Mouse (Mus musculus): Measurements from ENCODE around the gene Rnf215. TPM values are rescaled to one million over a fixed set of nuclear protein-coding genes. Genes with fewer than 3 reads are reported as not detected.
"Not testable (repeated sequence)": the region's sequence is repeated elsewhere in the genome, so short reads cannot be mapped to it uniquely, and the experiment has no call there.

The Rnf215 gene
- polyA plus RNA-seq, 1 experiment from 2014 or later, result 43.0 TPM

DNA sequence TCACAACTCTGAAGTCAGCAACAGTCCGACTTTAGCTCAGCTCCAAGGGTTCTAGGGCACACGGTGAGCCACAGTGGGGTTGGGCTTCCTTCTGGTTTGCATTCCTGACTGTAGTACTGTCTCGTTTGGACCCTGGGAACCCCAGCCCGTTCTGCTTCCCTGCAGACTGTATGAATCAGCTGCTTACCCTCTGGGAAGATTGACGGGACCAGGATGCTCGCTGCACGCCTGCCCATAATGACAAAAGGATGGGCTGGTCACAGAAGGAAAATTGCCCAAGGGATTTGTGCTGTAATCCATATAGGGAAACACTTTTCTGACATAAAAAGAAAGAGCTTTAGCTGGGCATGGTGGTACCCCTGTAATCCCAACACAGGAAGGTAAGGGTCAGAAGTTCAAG lies 36.2 kb upstream of the Rnf215 start:
- Histone ChIP-seq H3K27ac (no peak overlapping the region), H3K4me2 (replicated peaks) (no peak overlapping the region), H3K4me1 (peaks cover 14% of the 10 kb centered on the region), H3K27me3 (no peaks in the 10 kb centered on the region), H3K36me3 (no peaks in the 10 kb centered on the region), H3K4me3 (no peak overlapping the region), H3K9me3 (no peaks in the 10 kb centered on the region), H3K9ac (no peak overlapping the region)
- WGBS, result 69% methylated on average over 7 of the region's 7 CpGs
- ATAC-seq (ENCODE audit: insufficient number of reproducible peaks, insufficient read depth, low FRiP score, low TSS enrichment), result no peak

DNA sequence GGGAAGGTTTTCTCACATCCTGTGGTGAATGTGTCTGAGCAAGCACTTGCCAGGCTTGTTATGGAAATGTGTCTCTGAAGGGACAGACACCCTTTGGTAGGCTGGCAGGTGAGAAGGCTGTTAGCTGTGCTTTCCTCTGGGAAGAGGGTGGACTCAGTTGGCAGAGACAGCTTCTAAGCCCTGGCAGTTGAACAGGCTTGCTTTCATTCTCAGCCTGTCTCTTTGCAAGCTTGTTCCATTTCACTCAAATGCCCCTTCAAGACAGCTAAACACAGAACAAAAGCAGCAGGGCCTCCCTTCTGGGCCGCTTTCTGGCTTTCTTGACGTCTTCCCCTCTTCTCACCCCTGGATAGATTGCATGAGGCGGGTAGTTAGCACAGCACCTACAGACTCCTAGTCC lies 35.6 kb upstream of the Rnf215 start:
- Histone ChIP-seq H3K4me2 (replicated peaks) (no peak overlapping the region), H3K27me3 (no peaks in the 10 kb centered on the region), H3K9ac (no peak overlapping the region), H3K9me3 (no peaks in the 10 kb centered on the region), H3K27ac (no peak overlapping the region), H3K36me3 (no peaks in the 10 kb centered on the region), H3K4me3 (no peak overlapping the region), H3K4me1 (peaks cover 14% of the 10 kb centered on the region)
- ATAC-seq (ENCODE audit: insufficient number of reproducible peaks, insufficient read depth, low FRiP score, low TSS enrichment), result no peak
- 63% methylated on average over 3 of the region's 3 CpGs for WGBS

DNA sequence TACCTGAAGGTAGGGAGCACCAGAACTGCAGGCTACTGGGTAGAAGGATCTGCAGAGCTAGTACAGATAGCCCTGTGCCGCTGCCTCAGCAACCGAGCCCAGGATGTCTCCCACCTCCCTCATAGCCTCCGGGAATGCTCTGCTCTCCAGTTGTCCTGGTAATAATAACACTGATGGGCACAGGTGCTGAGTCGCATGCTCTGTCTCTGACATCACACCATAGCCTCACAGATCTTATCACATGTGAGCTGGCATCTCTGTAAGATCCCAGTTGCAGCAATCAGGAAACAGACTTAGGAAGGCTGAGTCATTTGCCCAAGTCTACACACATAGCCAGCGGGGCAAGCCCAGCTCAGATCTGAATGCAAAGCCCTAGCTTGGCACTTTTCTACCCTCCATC lies 33.2 kb upstream of the Rnf215 start:
- Histone ChIP-seq H3K36me3 (no peaks in the 10 kb centered on the region), H3K4me3 (no peak overlapping the region), H3K9me3 (no peaks in the 10 kb centered on the region), H3K27ac (no peak overlapping the region), H3K9ac (no peak overlapping the region), H3K4me2 (replicated peaks) (no peak overlapping the region), H3K27me3 (no peaks in the 10 kb centered on the region), H3K4me1 (peaks cover 5% of the 10 kb centered on the region; the same call in 1 of the 2 replicates)
- ATAC-seq (ENCODE audit: insufficient number of reproducible peaks, insufficient read depth, low FRiP score, low TSS enrichment), result no peak
- 77% methylated on average over 5 of the region's 5 CpGs for WGBS

DNA sequence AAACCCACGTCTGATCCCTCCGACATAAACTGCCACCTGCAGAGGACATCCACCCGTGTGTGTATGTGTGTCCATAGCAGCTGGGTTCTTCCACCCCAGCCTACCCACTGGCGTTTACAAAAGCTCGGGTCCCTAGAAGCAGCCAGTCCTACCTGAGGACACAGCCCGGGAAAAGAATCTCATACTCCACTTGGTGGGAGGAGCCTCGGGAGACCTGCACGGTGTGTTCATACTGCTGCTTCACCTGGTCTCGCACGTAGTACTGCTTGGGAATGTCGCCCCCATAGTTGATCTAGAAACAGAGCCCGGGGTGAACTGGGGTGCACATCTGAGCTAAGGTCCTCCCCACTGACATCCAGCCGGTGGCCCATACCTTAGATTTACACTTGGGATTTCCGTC lies 31.5 kb upstream of the Rnf215 start:
- Histone ChIP-seq H3K4me1 (no peaks in the 10 kb centered on the region), H3K36me3 (no peaks in the 10 kb centered on the region), H3K27ac (no peak overlapping the region), H3K9ac (no peak overlapping the region), H3K27me3 (no peaks in the 10 kb centered on the region), H3K9me3 (no peaks in the 10 kb centered on the region), H3K4me2 (replicated peaks) (no peak overlapping the region), H3K4me3 (no peak overlapping the region)
- 82% methylated on average over 14 of the region's 14 CpGs for WGBS
- ATAC-seq (ENCODE audit: insufficient number of reproducible peaks, insufficient read depth, low FRiP score, low TSS enrichment), result no peak

DNA sequence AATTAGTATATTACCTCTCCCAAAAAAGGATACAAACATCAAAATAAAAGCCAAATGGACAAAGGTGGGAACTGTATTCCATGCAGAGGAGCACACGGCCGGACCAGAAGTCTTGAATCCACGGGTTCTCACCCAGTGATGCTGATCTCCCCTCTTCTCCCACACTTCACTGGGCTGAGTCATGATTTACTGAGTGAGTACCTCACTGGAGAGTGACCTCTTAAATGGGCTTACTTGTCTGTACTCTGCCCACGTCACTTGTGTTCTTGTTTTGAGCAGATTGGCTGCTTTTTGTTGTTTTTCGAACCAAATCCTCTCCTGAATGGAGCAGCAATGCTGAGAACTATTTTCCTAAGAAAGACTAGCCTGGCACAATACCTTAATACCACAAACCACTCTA lies 30.0 kb upstream of the Rnf215 start:
- H3K27me3 ChIP-seq, result no peaks in the 10 kb centered on the region
- no peaks in the 10 kb centered on the region for H3K36me3 ChIP-seq
- H3K27ac ChIP-seq, result no peak overlapping the region
- ATAC-seq (ENCODE audit: insufficient number of reproducible peaks, insufficient read depth, low FRiP score, low TSS enrichment), result no peak
- no peak overlapping the region for H3K4me2 ChIP-seq (replicated peaks)
- no peaks in the 10 kb centered on the region for H3K4me1 ChIP-seq
- H3K9me3 ChIP-seq, result no peaks in the 10 kb centered on the region
- no peak overlapping the region for H3K9ac ChIP-seq
- 83% methylated on average over 5 of the region's 5 CpGs for WGBS
- no peak overlapping the region for H3K4me3 ChIP-seq

- Histone ChIP-seq H3K27ac (no peak overlapping the region), H3K4me2 (replicated peaks) (no peak overlapping the region), H3K4me3 (no peak overlapping the region), H3K4me1 (no peaks in the 10 kb centered on the region), H3K9me3 (no peaks in the 10 kb centered on the region), H3K36me3 (no peaks in the 10 kb centered on the region), H3K9ac (no peak overlapping the region), H3K27me3 (no peaks in the 10 kb centered on the region)
- ATAC-seq (ENCODE audit: insufficient number of reproducible peaks, insufficient read depth, low FRiP score, low TSS enrichment), result no peak
- whole genome bisulfite sequencing, result 68% methylated on average over 6 of the region's 6 CpGs
Observed at GRCm38 (mm10) chr11:4105444-4105843, 29.6 kb upstream of the Rnf215 start.

GRCm38 (mm10) chr11:4107901-4108300 lies 27.1 kb upstream of the Rnf215 start:
- not testable (repeated sequence) for H3K36me3 ChIP-seq; ATAC-seq (ENCODE audit: insufficient number of reproducible peaks, insufficient read depth, low FRiP score, low TSS enrichment); H3K4me2 ChIP-seq (replicated peaks); H3K4me1 ChIP-seq; H3K27ac ChIP-seq; H3K4me3 ChIP-seq; H3K27me3 ChIP-seq; H3K9ac ChIP-seq; H3K9me3 ChIP-seq
- 92% methylated on average over 6 of the region's 6 CpGs for WGBS

DNA sequence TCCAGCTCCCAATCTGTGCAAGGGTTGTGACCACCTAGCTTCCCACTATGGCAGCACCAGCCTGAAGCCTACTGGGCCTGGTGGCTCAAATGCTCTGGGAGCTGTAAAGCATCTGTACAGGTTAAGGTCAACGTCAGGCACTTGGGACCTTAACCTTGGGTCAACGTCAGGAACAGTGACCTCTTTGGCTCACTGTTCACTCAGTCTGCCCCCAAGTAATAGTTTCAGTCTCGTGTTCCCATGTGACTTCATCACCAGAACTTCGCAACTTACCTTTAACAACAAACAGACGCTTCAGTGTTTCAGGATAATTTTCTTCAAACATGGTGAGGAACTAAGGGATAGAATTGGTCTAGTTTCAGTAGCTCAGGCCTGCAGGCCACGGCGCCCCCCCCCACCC lies 26.3 kb upstream of the Rnf215 start:
- WGBS, result 56% methylated on average over 7 of the region's 7 CpGs
- ATAC-seq (ENCODE audit: insufficient number of reproducible peaks, insufficient read depth, low FRiP score, low TSS enrichment), result no peak

DNA sequence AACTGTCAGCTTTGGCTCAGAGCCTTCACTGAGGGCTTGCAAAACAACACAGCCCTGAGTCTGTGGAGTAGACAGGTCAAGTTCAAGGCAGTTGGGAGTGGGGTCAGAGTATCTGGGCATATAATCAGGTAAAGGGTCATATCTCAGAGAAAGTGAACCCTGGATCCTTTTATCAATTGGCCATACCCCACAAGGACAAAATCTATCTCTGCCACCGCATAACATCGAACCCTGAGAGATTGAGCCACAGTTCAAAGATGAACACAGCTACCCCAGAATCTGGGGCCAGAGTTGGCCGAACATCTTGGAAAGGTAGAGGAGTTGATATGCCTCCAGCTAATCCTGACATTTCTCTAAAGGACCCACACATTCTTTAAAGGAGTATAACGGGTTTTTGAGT lies 23.0 kb upstream of the Rnf215 start:
- Histone ChIP-seq H3K27ac (no peak overlapping the region), H3K36me3 (no peaks in the 10 kb centered on the region), H3K4me1 (0 out of 2 replicates have a peak, but pooled peaks cover 3% of the 10 kb centered on the region), H3K27me3 (no peaks in the 10 kb centered on the region), H3K4me3 (no peak overlapping the region), H3K9me3 (no peaks in the 10 kb centered on the region), H3K4me2 (replicated peaks) (no peak overlapping the region), H3K9ac (no peak overlapping the region)
- no peak for ATAC-seq (ENCODE audit: insufficient number of reproducible peaks, insufficient read depth, low FRiP score, low TSS enrichment)
- 87% methylated on average over 4 of the region's 4 CpGs for WGBS

More for the DNA sequence above, 26.3 kb upstream of the Rnf215 start:
- H3K4me2 ChIP-seq (replicated peaks), result no peak overlapping the region
- H3K9ac ChIP-seq, result no peak overlapping the region
- H3K4me3 ChIP-seq, result no peak overlapping the region
- H3K27me3 ChIP-seq, result no peaks in the 10 kb centered on the region
- no peaks in the 10 kb centered on the region for H3K9me3 ChIP-seq
- H3K27ac ChIP-seq, result no peak overlapping the region
- no peaks in the 10 kb centered on the region for H3K4me1 ChIP-seq
- no peaks in the 10 kb centered on the region for H3K36me3 ChIP-seq

DNA sequence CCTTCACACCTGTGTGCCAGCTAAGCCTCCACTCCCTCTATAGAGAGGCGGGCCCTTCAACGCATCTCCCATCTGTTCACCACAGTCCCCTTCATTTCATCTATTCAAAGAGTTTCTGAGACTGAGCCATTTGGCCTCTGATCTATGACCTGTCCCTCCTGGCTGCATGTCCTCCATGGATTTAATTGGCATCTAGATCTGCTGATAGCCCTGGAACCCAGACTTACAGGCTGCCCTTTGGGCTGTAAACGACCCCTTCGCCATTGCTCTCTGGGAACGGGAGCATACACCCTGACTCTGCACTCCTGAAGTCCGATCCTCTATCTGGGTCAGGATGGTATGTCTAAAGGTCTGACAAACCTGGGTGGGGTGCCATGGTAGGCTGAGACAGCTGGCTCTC lies 22.1 kb upstream of the Rnf215 start:
- Histone ChIP-seq H3K4me3 (no peak overlapping the region), H3K27ac (no peak overlapping the region), H3K9ac (no peak overlapping the region), H3K9me3 (no peaks in the 10 kb centered on the region), H3K4me2 (replicated peaks) (no peak overlapping the region), H3K36me3 (no peaks in the 10 kb centered on the region), H3K4me1 (peaks cover 9% of the 10 kb centered on the region; the same call in 1 of the 2 replicates), H3K27me3 (peaks cover 6% of the 10 kb centered on the region)
- WGBS, result 82% methylated on average over 6 of the region's 6 CpGs
- no peak for ATAC-seq (ENCODE audit: insufficient number of reproducible peaks, insufficient read depth, low FRiP score, low TSS enrichment)

- 83% methylated on average over 4 of the region's 4 CpGs for WGBS
- no peaks in the 10 kb centered on the region for H3K9me3 ChIP-seq
- peaks cover 13% of the 10 kb centered on the region; the same call in 1 of the 2 replicates for H3K4me1 ChIP-seq
- no peaks in the 10 kb centered on the region for H3K36me3 ChIP-seq
- no peak for ATAC-seq (ENCODE audit: insufficient number of reproducible peaks, insufficient read depth, low FRiP score, low TSS enrichment)
- no peak overlapping the region for H3K27ac ChIP-seq
- H3K4me3 ChIP-seq, result no peak overlapping the region
- H3K27me3 ChIP-seq, result peaks cover 7% of the 10 kb centered on the region
- H3K9ac ChIP-seq, result no peak overlapping the region
- no peak overlapping the region for H3K4me2 ChIP-seq (replicated peaks)
Observed at GRCm38 (mm10) chr11:4113496-4113895, 21.5 kb upstream of the Rnf215 start.

DNA sequence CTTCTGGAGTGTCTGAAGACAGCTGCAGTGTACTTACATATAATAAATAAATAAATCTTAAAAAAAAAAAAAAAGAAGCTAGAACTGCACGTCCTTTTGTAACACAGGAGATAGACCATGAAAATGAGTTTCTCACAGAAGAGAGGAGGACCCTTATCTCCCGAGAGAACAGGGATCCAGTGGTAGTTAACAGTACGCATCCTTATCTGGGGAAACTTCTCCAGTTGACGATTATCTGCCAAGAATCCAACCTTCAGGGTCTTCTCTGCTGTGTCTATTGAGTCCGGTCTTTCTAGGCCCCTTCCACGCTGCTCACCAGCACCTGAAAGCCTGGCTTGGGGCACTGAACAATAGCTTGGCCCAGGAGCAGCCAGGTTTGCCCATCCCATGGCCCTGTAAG lies 21.0 kb upstream of the Rnf215 start:
- no peak overlapping the region for H3K27ac ChIP-seq
- H3K9me3 ChIP-seq, result no peaks in the 10 kb centered on the region
- H3K4me3 ChIP-seq, result no peak overlapping the region
- peaks cover 17% of the 10 kb centered on the region; the same call in 1 of the 2 replicates for H3K4me1 ChIP-seq
- no peak overlapping the region for H3K4me2 ChIP-seq (replicated peaks)
- WGBS, result 79% methylated on average over 6 of the region's 6 CpGs
- ATAC-seq (ENCODE audit: insufficient number of reproducible peaks, insufficient read depth, low FRiP score, low TSS enrichment), result no peak
- peaks cover 7% of the 10 kb centered on the region for H3K27me3 ChIP-seq
- no peaks in the 10 kb centered on the region for H3K36me3 ChIP-seq
- H3K9ac ChIP-seq, result no peak overlapping the region

- 81% methylated on average over 6 of the region's 6 CpGs for WGBS
- not testable (repeated sequence) for H3K4me3 ChIP-seq
Observed at GRCm38 (mm10) chr11:4114541-4114940, 20.5 kb upstream of the Rnf215 start.

More at GRCm38 (mm10) chr11:4114541-4114940, 20.5 kb upstream of the Rnf215 start:
- not testable (repeated sequence) for ATAC-seq (ENCODE audit: insufficient number of reproducible peaks, insufficient read depth, low FRiP score, low TSS enrichment); H3K36me3 ChIP-seq; H3K27ac ChIP-seq; H3K4me2 ChIP-seq (replicated peaks); H3K9me3 ChIP-seq; H3K9ac ChIP-seq
- Histone ChIP-seq H3K4me1 (peaks cover 17% of the 10 kb centered on the region; the same call in 1 of the 2 replicates), H3K27me3 (peaks cover 10% of the 10 kb centered on the region)
